Mouse (Mus musculus) stomach, embryonic 16.5 days (tissue): ENCODE results near the gene Krt80. TPM values are rescaled to one million over a fixed set of nuclear protein-coding genes. Genes with fewer than 3 reads are reported as not detected.

ENCODE experiments used
- ATAC-seq: fragments of 200-750 bp; cut with Nextera tagmentation; 2 replicates; pipeline ENCODE4 v1.8.0; 2017; ENCODE audit warnings: moderate number of reproducible peaks, moderate TSS enrichment; ENCODE audit not compliant: insufficient read depth, low FRiP score
- H3K27ac ChIP-seq: fragments of 300-500 bp; sonication (generic); 2 replicates; pipeline ENCODE4 v1.5.1; 2014; ENCODE audit warnings: low read length
- H3K27me3 ChIP-seq: fragments of 300-500 bp; sonication (generic); 2 replicates; pipeline ENCODE4 v1.6.1; 2014; ENCODE audit warnings: low read length, control low read depth, mixed read lengths; ENCODE audit not compliant: control insufficient read depth, insufficient read depth
- H3K36me3 ChIP-seq: fragments of 300-500 bp; sonication (generic); 2 replicates; pipeline ENCODE4 v1.6.1; 2014; ENCODE audit warnings: low read length; ENCODE audit not compliant: control insufficient read depth, insufficient read depth
- H3K4me1 ChIP-seq: fragments of 300-500 bp; sonication (generic); 2 replicates; pipeline ENCODE4 v1.6.1; 2014; ENCODE audit warnings: low read length, control low read depth, mixed read lengths; ENCODE audit not compliant: control insufficient read depth, insufficient read depth
- H3K4me2 ChIP-seq: fragments of 300-500 bp; sonication (generic); 2 replicates; pipeline ENCODE4 v1.6.1; 2014; ENCODE audit warnings: low read depth, low read length, mixed read lengths
- H3K4me3 ChIP-seq: fragments of 300-500 bp; sonication (generic); replicated peaks from 2 replicates; pipeline ENCODE4 v1.5.1; 2014; ENCODE audit warnings: mild to moderate bottlenecking, low read length
- H3K9ac ChIP-seq: fragments of 300-500 bp; sonication (generic); 2 replicates; pipeline ENCODE4 v1.6.1; 2014; ENCODE audit warnings: low read length
- H3K9me3 ChIP-seq: fragments of 300-500 bp; sonication (generic); replicated peaks from 2 replicates; pipeline ENCODE4 v1.6.1; 2016; ENCODE audit warnings: low read length, control low read depth; ENCODE audit not compliant: control insufficient read depth
- whole genome bisulfite sequencing: fragments of 180-500 bp; shearing (Covaris S2); extraction: QIAGEN DNeasy Blood & Tissue Kit; methylation state at CpG from one replicate; pipeline ENCODE4 v1.1.7; 2014; 5-methylcytosine and 5-hydroxymethylcytosine counted together
- polyA plus RNA-seq: library from polyadenylated mRNA; unstranded; fragments of >200 nt; fragmentation: Nextera tagmentation; extraction: Ambion mirVana; gene quantifications from 2 replicates; pipeline ENCODE4 v1.2.1, GENCODE M21; 2015

Gene Krt80
- polyA plus RNA-seq, 1 experiment from 2014 or later, result 37.4 TPM

DNA sequence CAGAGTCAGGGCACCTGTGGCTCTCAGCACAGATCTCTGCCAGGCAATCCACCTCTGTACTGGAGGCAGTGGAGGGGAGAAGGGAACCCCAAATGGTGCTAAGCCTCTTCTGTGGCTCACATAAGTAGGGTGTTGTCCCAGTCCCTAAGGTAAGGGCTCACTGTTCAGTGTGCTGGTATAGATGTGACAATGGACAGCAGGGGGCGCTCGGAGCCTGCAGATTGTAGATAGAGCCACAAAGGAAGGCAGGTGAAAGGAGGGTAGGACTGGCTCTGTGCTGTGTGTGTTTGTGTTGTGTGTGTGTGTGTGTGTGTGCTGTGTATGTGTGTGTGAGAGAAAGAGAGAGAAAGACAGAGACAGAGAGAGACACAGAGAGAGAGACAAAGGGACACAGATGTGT, 30.4 kb downstream of the Krt80 start:
- Histone ChIP-seq H3K4me3 (no peak overlapping the region), H3K4me2 (no peak overlapping the region), H3K36me3 (no peaks in the 10 kb centered on the region), H3K4me1 (peaks cover 9% of the 10 kb centered on the region; the same call in 1 of the 2 replicates), H3K9ac (0 out of 2 replicates have a peak overlapping the region, but pooled peaks have one; percentile 23), H3K27me3 (no peaks in the 10 kb centered on the region), H3K9me3 (no peaks in the 10 kb centered on the region), H3K27ac (peak overlapping the region; percentile 95)
- 0% methylated on average over 2 of the region's 2 CpGs for WGBS
- peak; percentile 84 for ATAC-seq

DNA sequence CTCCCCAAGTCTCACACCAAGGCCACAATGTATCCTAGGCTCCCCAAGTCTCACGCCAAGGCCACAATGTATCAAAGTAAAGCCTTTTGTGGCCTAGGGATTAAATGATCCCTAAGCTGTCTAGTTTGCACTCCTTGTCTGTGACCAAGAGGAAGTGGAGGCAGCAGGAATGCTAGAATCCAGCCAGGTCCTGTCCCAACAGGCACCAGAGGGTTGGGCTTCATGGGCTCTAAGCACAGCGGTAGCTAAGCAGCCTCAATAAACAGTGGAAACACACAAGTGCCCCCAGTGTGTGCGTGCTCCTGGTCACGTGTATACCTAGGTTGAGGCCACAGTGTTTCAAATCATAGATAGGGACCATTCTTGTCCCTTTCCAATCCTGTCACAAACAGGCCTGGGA, 31.6 kb downstream of the Krt80 start:
- Histone ChIP-seq H3K9ac (no peak overlapping the region), H3K4me2 (no peak overlapping the region), H3K27ac (peak overlapping the region; percentile 95), H3K4me3 (no peak overlapping the region), H3K9me3 (no peaks in the 10 kb centered on the region), H3K27me3 (no peaks in the 10 kb centered on the region), H3K36me3 (no peaks in the 10 kb centered on the region), H3K4me1 (peaks cover 9% of the 10 kb centered on the region; the same call in 1 of the 2 replicates)
- 69% methylated on average over 4 of the region's 4 CpGs for WGBS
- 0 out of 2 replicates have a peak, but pooled peaks have one; percentile 6 for ATAC-seq

DNA sequence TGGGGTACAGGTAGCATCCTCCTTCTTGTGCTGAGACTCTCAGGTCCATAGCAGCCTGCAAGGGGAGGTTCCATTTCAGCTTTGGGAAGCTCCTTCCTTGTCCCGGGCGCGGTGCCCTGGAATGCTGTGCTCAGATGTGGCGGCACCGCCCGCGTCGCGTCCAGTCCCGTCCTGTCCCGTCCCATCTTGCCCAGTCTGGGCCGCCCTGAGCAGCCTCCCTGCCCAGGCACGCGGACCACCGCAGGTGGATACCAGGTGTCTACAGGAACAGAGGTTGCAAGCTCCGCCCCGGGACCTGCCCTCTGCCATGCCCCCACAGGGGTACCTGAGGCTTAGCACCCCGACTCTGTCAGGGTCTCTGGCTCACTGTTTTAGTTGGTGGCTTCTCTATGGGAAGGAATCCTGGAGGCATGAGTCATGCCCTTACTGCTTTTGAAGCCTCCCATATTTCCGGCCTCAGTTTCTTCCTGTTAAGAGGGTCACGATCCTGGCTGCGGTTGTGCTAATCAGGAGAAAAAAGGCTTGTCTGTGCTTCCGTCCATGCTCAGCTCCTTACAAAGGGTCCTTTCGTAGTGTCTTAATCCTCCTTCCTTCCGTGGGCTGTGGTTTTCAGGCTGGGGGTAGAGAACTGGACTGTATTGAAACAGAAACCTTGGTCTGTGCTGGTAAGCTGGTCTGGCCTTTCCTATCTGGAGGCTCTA, 33.3 kb downstream of the Krt80 start:
- Histone ChIP-seq H3K27ac (peak overlapping the region; percentile 95), H3K9me3 (no peaks in the 10 kb centered on the region), H3K4me1 (peaks cover 13% of the 10 kb centered on the region), H3K27me3 (no peaks in the 10 kb centered on the region), H3K4me2 (peak overlapping the region; percentile 4; the same call in 1 of the 2 replicates), H3K9ac (peak overlapping the region; percentile 58), H3K4me3 (no peak overlapping the region), H3K36me3 (no peaks in the 10 kb centered on the region)
- ATAC-seq, result peak; percentile 46; the same call in 1 of the 2 replicates
- WGBS, result 34% methylated on average over 24 of the region's 24 CpGs

DNA sequence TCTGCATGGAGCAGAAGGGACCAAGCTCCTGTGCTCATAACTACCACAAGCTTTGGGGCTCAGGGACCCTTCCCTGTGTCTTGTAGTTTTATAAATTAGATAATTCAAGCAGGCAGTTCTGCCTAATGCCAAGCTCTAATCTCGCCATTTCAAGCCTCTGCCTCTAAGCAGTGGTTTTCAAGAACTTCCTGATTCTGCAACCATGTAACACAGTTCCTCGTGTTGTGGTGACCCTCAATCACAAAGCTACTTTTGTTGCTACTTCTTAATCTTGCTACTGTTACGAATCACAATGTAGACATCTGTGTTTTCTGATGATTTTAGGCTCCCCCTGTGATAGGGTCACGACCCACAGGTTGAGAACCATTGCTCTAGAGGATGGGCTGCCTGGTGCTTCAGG, 36.3 kb downstream of the Krt80 start:
- Histone ChIP-seq H3K4me3 (no peak overlapping the region), H3K9me3 (no peaks in the 10 kb centered on the region), H3K4me2 (no peak overlapping the region), H3K9ac (no peak overlapping the region), H3K36me3 (no peaks in the 10 kb centered on the region), H3K4me1 (peaks cover 27% of the 10 kb centered on the region), H3K27ac (peak overlapping the region; percentile 84), H3K27me3 (no peaks in the 10 kb centered on the region)
- ATAC-seq, result no peak
- 60% methylated on average over 4 of the region's 4 CpGs for WGBS

DNA sequence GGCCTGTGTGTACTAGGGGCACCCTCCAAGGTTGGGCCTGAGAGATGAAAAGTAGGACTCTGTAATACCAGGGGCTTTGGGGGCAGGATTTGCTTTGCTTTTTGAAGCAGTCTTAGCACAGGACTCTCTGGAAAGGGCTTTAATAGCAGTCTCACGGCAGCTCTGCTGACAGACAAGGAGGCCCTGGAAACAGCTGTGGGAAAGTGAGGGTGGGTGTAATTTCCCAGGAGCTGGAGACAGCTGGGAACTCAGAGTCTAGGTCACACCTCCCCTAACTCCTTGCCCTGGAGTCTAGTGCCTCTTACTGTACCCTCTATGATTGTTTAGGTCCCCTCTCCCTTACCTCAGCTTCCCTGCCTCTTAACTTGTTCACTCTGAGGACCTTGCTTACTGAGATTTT, 36.8 kb downstream of the Krt80 start:
- no peak overlapping the region for H3K4me3 ChIP-seq
- peak overlapping the region; percentile 84 for H3K27ac ChIP-seq
- ATAC-seq, result no peak
- no peaks in the 10 kb centered on the region for H3K27me3 ChIP-seq
- H3K36me3 ChIP-seq, result no peaks in the 10 kb centered on the region
- peaks cover 28% of the 10 kb centered on the region for H3K4me1 ChIP-seq
- 15% methylated on average over 1 of the region's 1 CpGs for WGBS
- H3K9ac ChIP-seq, result peak overlapping the region; percentile 8
- no peak overlapping the region for H3K4me2 ChIP-seq
- no peaks in the 10 kb centered on the region for H3K9me3 ChIP-seq

DNA sequence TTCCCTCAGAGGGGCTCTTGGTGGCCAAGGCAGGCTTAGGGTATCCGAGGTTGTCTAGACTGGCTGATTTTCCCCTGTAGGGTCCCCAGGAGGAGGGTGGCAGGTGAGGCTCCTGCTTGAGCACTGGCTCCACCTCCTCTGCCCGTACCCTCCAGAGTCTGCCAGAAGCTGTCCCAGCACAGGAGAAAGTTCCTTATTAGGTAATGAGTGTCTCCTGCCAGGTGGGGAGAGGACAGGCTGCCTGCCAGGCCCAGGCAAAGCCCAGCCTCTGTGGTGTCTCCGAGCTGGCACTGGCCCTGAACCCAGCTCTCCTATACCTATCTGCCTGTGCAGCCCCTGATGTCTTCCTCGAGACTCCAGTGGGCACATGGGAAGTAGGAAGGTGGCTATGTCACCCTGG, 37.6 kb downstream of the Krt80 start:
- no peaks in the 10 kb centered on the region for H3K36me3 ChIP-seq
- H3K4me3 ChIP-seq, result no peak overlapping the region
- WGBS, result 70% methylated on average over 4 of the region's 4 CpGs
- H3K9me3 ChIP-seq, result no peaks in the 10 kb centered on the region
- H3K4me2 ChIP-seq, result no peak overlapping the region
- no peaks in the 10 kb centered on the region for H3K27me3 ChIP-seq
- H3K4me1 ChIP-seq, result peaks cover 32% of the 10 kb centered on the region
- H3K9ac ChIP-seq, result peak overlapping the region; percentile 8
- ATAC-seq, result no peak
- peak overlapping the region; percentile 84 for H3K27ac ChIP-seq

DNA sequence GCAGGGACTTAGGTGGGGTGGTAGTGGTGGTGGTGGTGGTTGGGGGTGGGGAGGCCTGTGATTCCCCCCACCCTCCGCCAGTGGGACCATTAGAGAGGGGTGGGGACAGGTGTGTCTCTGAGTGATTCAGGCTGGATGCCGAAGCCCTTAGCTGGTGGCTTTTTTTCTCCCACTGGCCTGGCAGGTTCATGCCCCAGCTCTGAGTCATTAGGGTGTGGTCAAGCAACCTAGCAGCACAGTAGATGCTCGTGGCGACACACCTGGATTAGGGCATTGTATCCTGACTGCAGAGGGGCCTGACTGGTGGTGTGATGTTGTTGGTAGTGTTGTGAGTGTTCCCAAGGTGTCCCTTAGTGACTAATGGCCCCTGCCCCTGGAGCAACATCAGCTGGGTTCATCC, 38.9 kb downstream of the Krt80 start:
- peak; percentile 59 for ATAC-seq
- H3K4me1 ChIP-seq, result peaks cover 24% of the 10 kb centered on the region
- H3K27me3 ChIP-seq, result no peaks in the 10 kb centered on the region
- no peaks in the 10 kb centered on the region for H3K9me3 ChIP-seq
- H3K4me2 ChIP-seq, result no peak overlapping the region
- H3K9ac ChIP-seq, result peak overlapping the region; percentile 37; the same call in 1 of the 2 replicates
- no peaks in the 10 kb centered on the region for H3K36me3 ChIP-seq
- H3K4me3 ChIP-seq, result no peak overlapping the region
- WGBS, result 46% methylated on average over 4 of the region's 4 CpGs
- peak overlapping the region; percentile 84 for H3K27ac ChIP-seq

DNA sequence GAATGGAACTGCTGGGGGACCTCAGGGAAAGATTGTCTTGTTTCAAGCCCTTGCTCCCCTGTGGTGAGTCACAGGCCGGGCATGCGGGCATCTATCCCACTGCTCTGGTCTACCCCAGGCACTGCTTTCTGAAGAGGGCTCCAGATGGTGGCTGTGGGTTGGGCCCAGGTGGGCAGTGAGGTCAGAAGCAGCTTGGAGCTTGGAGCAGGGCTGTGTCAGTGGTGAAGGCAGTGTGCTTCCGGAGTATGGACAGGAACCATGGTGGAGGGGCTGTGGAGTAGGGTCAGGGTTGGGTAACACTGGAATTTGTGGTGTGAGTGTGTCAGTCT, 40.4 kb downstream of the Krt80 start:
- Histone ChIP-seq H3K4me3 (no peak overlapping the region), H3K4me1 (peaks cover 23% of the 10 kb centered on the region), H3K27ac (peak overlapping the region; percentile 68; the same call in 1 of the 2 replicates), H3K4me2 (no peak overlapping the region), H3K9me3 (no peaks in the 10 kb centered on the region), H3K36me3 (no peaks in the 10 kb centered on the region), H3K9ac (peak overlapping the region; percentile 50), H3K27me3 (no peaks in the 10 kb centered on the region)
- WGBS, result 78% methylated on average over 3 of the region's 3 CpGs
- ATAC-seq, result no peak

DNA sequence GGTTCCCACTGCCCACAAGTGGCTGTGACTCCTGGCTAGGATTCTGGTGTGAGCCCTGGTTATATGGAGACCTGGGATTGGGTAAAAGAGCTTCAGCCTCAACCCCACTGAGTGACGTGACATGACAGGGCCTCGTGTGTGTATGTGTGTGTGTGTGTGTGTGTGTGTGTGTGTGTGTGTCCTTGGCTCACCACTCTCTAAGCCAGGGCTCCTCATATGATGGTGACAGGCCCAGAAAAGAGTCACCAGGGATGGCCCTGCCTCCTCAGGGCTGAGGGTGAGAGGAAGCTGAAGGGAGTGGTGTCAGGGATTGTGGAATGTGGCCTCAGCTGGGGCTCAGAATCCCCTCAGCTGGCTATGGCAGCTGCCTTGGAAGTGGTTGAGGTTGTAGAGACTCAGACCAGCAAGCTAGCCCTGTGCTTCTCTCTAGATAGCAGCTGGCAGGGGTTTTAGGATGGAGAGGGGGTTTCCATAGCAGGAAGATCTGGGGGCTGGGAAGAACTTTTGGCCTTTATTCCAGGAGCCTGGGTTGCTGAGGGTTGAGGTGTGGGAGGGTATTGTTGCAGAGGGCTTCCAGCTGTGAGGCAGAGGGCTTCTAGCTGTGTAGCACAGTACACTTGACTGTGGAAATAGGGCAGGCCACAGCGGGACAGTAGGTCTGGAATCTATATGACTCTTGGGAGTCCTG, 40.9 kb downstream of the Krt80 start:
- peak overlapping the region; percentile 50 for H3K9ac ChIP-seq
- peaks cover 23% of the 10 kb centered on the region for H3K4me1 ChIP-seq
- H3K36me3 ChIP-seq, result no peaks in the 10 kb centered on the region
- no peak overlapping the region for H3K4me3 ChIP-seq
- H3K27me3 ChIP-seq, result no peaks in the 10 kb centered on the region
- peak overlapping the region; percentile 68; the same call in 1 of the 2 replicates for H3K27ac ChIP-seq
- H3K9me3 ChIP-seq, result no peaks in the 10 kb centered on the region
- no peak overlapping the region for H3K4me2 ChIP-seq
- ATAC-seq, result no peak
- 71% methylated on average over 3 of the region's 3 CpGs for WGBS
